In the genomic region with DNA sequence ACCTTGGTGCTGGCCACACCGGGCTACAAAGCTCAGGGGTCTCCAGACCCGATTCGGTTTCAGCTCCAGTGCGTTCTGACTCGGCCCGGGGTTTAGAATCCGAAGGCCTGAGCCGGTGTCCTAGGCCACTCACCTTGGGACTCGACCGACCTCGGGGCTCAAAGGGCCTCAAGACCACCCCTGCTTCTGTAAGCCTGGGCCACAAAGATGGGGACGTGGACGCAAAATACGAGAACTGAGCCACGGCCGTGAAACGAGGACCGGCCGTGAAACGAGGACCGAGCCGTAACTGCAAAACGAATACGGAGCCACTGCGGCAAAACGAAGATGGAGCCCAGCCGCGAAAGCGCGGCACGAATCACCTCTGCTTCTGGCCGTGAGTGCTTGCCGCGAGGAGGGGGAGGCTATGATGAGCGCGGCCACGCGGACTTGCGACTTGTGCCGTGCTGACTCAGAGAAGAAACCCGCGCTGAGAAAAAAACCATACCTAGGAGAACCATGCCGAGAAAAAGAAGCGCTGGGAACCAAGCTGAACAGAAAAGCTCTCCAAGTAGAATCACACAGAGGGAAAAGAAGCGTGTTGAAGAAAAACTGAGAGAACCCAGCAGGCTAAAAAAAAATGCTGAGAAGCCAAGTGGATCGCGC, we compare ENCODE assay signal across 8 mouse cellular contexts.
DNase-seq lines count a peak whose midpoint lies in the region; ATAC-seq lines count a peak whose summit lies in the region.

No protein-coding gene starts in this region.

- DNase-seq in CD4-positive, CD25-positive, alpha-beta regulatory T cell, adult 2 months (ENCODE audit: low read depth, low spot score), result peak; percentile 68
- peak; percentile 34 to 38 for DNase-seq in heart, postnatal 36 days
- DNase-seq in layer of hippocampus, postnatal 14 days (ENCODE audit: low spot score in 2 of 2), result peak; percentile 26 to 30
- peak; percentile 37 for DNase-seq in right cerebral cortex, postnatal 4 days
- no peak for DNase-seq in frontal cortex, postnatal 25 days (ENCODE audit: low spot score in 2 of 2)

- H3K27me3 ChIP-seq in embryonic facial prominence, embryonic 12.5 days, result no peaks in the 10 kb centered on the region

- peak; percentile 24 for ATAC-seq in activated CD4-positive, CD25-positive, alpha-beta regulatory T cell, adult 4 months
- ATAC-seq in embryonic facial prominence, embryonic 12.5 days (ENCODE audit: insufficient number of reproducible peaks, insufficient read depth, low FRiP score, low TSS enrichment), result no peak

- H3K9ac ChIP-seq in embryonic facial prominence, embryonic 12.5 days, result peak overlapping the region; percentile 51

- no peaks in the 10 kb centered on the region for H3K36me3 ChIP-seq in embryonic facial prominence, embryonic 12.5 days
- no peaks in the 10 kb centered on the region for H3K36me3 ChIP-seq in macrophage (ENCODE audit: inconsistent target)

- H3K4me3 ChIP-seq in embryonic facial prominence, embryonic 12.5 days, result peak overlapping the region; percentile 53
- peak overlapping the region; percentile 62 for H3K4me3 ChIP-seq in macrophage (ENCODE audit: inconsistent target)

- intact Hi-C loops in heart, postnatal 36 days (cut with DNase I), result loop anchor here (5.0 kb wide), 2 partner anchors 167 to 188 kb away; a partner anchor contains a TSS

- H3K27ac ChIP-seq in embryonic facial prominence, embryonic 12.5 days, result peak overlapping the region; percentile 74
- peak overlapping the region; percentile 66 for H3K27ac ChIP-seq in macrophage

- H3K4me2 ChIP-seq in embryonic facial prominence, embryonic 12.5 days (replicated peaks), result peak overlapping the region; percentile 59

- peaks cover 18% of the 10 kb centered on the region for H3K4me1 ChIP-seq in embryonic facial prominence, embryonic 12.5 days

- peaks cover 57% of the 10 kb centered on the region for H3K79me2 ChIP-seq in macrophage (ENCODE audit: inconsistent target)

- 51% methylated on average over 47 of the region's 47 CpGs for WGBS in embryonic facial prominence, embryonic 12.5 days
- 42% methylated on average over 47 of the region's 47 CpGs for WGBS in macrophage (ENCODE audit: missing documents)

- peaks cover 7% of the 10 kb centered on the region; the same call in 1 of the 2 replicates for H3K9me3 ChIP-seq in embryonic facial prominence, embryonic 12.5 days

Comparison
In these comparisons a context has a peak if more than half of its experiments do, and no peak if none do; other contexts are left out.
1. DNase-seq: peak in CD4-positive, CD25-positive, alpha-beta regulatory T cell, adult 2 months (single experiment), heart, postnatal 36 days (2 of 2), layer of hippocampus, postnatal 14 days (2 of 2) and right cerebral cortex, postnatal 4 days (single experiment); none in frontal cortex, postnatal 25 days (0 of 2).